In the genomic region with DNA sequence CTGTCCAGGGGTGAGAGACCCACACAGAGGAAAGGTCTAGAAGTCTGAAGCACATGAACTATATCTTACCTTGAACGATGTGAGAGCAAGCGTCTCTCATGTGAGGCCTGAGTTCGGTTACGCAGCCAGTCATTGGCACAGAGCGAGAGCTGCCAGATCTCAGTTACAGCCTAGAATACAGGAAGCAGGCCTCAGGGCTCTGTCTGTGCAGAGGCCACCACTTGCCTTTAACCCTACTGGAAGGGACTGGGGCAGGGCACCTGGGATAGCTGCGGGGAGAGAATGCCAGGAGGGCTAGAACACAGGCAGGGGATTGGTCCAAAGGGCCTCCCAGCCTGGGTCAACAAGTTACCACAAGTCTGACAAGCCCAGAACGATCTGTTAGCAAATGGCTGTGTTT, we compare ENCODE assay signal across 11 mouse cellular contexts. TPM values are rescaled to one million over a fixed set of nuclear protein-coding genes. Genes with fewer than 3 reads are reported as not detected.
"Had no signal": no experiment of that assay in that cellular context is flagged by ENCODE, and none has a peak within 500 bp of the region (broad histone marks: within the 10 kb centered on the region; RNA-seq: fewer than 3 reads in every experiment).

No protein-coding gene starts in this region.

- DNase-seq: kidney, adult 18-20 months; kidney, postnatal 25 days; lung, adult 18-20 months; right cerebral cortex, adult 18-20 months; right cerebral cortex, postnatal 25 days had no signal

- H3K27me3 ChIP-seq: limb, embryonic 15.5 days; midbrain, embryonic 13.5 days had no signal

- H3K36me3 ChIP-seq: limb, embryonic 15.5 days; midbrain, embryonic 13.5 days had no signal

- H3K9me3 ChIP-seq: limb, embryonic 15.5 days; midbrain, embryonic 13.5 days had no signal

- ATAC-seq: midbrain, embryonic 13.5 days had no signal

- H3K4me3 ChIP-seq: left cerebral cortex, adult 2 months; limb, embryonic 15.5 days; midbrain, embryonic 13.5 days had no signal

- H3K27ac ChIP-seq: left cerebral cortex, adult 2 months; limb, embryonic 15.5 days; liver, embryonic 14.5 days; midbrain, embryonic 13.5 days had no signal

RNA-seq across cellular contexts. Expression of a gene that starts 4.9 kb away (rescaled TPM):
- polyA plus RNA-seq: liver, embryonic 14.5 days; neural tube, embryonic 14.5 days; small intestine, adult 2 months had no signal
